Mouse (Mus musculus) forebrain, embryonic 16.5 days (tissue): ENCODE measurements around the gene Rtn4r. TPM values are rescaled to one million over a fixed set of nuclear protein-coding genes. Genes with fewer than 3 reads are reported as not detected.

Source experiments
- ATAC-seq: fragments of 200-750 bp; cut with Nextera tagmentation; 2 replicates; pipeline ENCODE4 v1.8.0; 2017; ENCODE audit warnings: mild to moderate bottlenecking, moderate library complexity
- H3K27ac ChIP-seq: fragments of 300-500 bp; sonication (generic); 2 replicates; pipeline ENCODE4 v1.5.1; 2014; ENCODE audit warnings: low read length, control low read depth
- H3K27me3 ChIP-seq: fragments of 300-500 bp; sonication (generic); replicated peaks from 2 replicates; pipeline ENCODE4 v1.6.1; 2014; ENCODE audit warnings: low read length; ENCODE audit not compliant: control insufficient read depth, insufficient read depth
- H3K36me3 ChIP-seq: fragments of 300-500 bp; sonication (generic); 2 replicates; pipeline ENCODE4 v1.6.1; 2014; ENCODE audit not compliant: control insufficient read depth, insufficient read depth
- H3K4me1 ChIP-seq: fragments of 300-500 bp; sonication (generic); replicated peaks from 2 replicates; pipeline ENCODE4 v1.6.1; 2014; ENCODE audit warnings: low read length; ENCODE audit not compliant: control insufficient read depth, insufficient read depth
- H3K4me2 ChIP-seq: fragments of 300-500 bp; sonication (generic); 2 replicates; pipeline ENCODE4 v1.6.1; 2014; ENCODE audit warnings: mild to moderate bottlenecking, low read length, control low read depth
- H3K4me3 ChIP-seq: fragments of 300-500 bp; sonication (generic); replicated peaks from 2 replicates; pipeline ENCODE4 v1.5.1; 2014; ENCODE audit warnings: mild to moderate bottlenecking, low read length, control low read depth
- H3K9ac ChIP-seq: fragments of 300-500 bp; sonication (generic); replicated peaks from 2 replicates; pipeline ENCODE4 v1.6.1; 2014; ENCODE audit warnings: low read depth, low read length, control low read depth
- H3K9me3 ChIP-seq: fragments of 300-500 bp; sonication (generic); 2 replicates; pipeline ENCODE4 v1.6.1; 2016; ENCODE audit warnings: low read length; ENCODE audit not compliant: control insufficient read depth
- WGBS: fragments of 180-500 bp; shearing (Covaris S2); extraction: QIAGEN DNeasy Blood & Tissue Kit; methylation state at CpG from one replicate; pipeline ENCODE4 v1.1.7; 2014; 5-methylcytosine and 5-hydroxymethylcytosine counted together
- polyA plus RNA-seq: library from polyadenylated mRNA; unstranded; fragments of >200 nt; fragmentation: Nextera tagmentation; extraction: Ambion mirVana; gene quantifications from 2 replicates; pipeline ENCODE4 v1.2.1, GENCODE M21; 2015

The Rtn4r gene
- polyA plus RNA-seq, 1 experiment from 2014 or later: 24.4 TPM

GRCm38 (mm10) chr16:18175817-18176541 lies 48.5 kb downstream of the Rtn4r start:
- Histone ChIP-seq H3K36me3 (no peaks in the 10 kb centered on the region), H3K27ac (no peak overlapping the region), H3K4me1 (peaks cover 5% of the 10 kb centered on the region), H3K4me3 (no peak overlapping the region), H3K9me3 (no peaks in the 10 kb centered on the region), H3K4me2 (no peak overlapping the region), H3K9ac (no peak overlapping the region), H3K27me3 (no peaks in the 10 kb centered on the region)
- WGBS: 70% methylated on average over 6 of the region's 6 CpGs
- ATAC-seq: no peak

- Histone ChIP-seq H3K9ac (no peak overlapping the region), H3K9me3 (no peaks in the 10 kb centered on the region), H3K4me2 (no peak overlapping the region), H3K27ac (no peak overlapping the region), H3K4me3 (no peak overlapping the region), H3K27me3 (no peaks in the 10 kb centered on the region), H3K36me3 (no peaks in the 10 kb centered on the region), H3K4me1 (peaks cover 5% of the 10 kb centered on the region)
- 72% methylated on average over 4 of the region's 4 CpGs for WGBS
- no peak for ATAC-seq
These were observed 49.3 kb downstream of the Rtn4r start for GRCm38 (mm10) chr16:18176758-18177157.

- Histone ChIP-seq H3K4me1 (no peaks in the 10 kb centered on the region; the same call in 1 of the 2 replicates), H3K36me3 (no peaks in the 10 kb centered on the region), H3K9me3 (no peaks in the 10 kb centered on the region), H3K27me3 (no peaks in the 10 kb centered on the region), H3K4me2 (no peak overlapping the region), H3K4me3 (no peak overlapping the region), H3K9ac (no peak overlapping the region), H3K27ac (no peak overlapping the region)
- WGBS: 5% methylated on average over 2 of the region's 2 CpGs
- ATAC-seq: no peak
These were observed 52.1 kb downstream of the Rtn4r start for GRCm38 (mm10) chr16:18179591-18179990.

- H3K27me3 ChIP-seq: no peaks in the 10 kb centered on the region
- no peak overlapping the region for H3K4me2 ChIP-seq
- 63% methylated on average over 10 of the region's 10 CpGs for WGBS
- H3K36me3 ChIP-seq: no peaks in the 10 kb centered on the region
- no peak overlapping the region; the same call in 1 of the 2 replicates for H3K9ac ChIP-seq
- no peak overlapping the region for H3K4me3 ChIP-seq
- no peak for ATAC-seq
- no peaks in the 10 kb centered on the region for H3K9me3 ChIP-seq
- H3K4me1 ChIP-seq: no peaks in the 10 kb centered on the region
- no peak overlapping the region for H3K27ac ChIP-seq
These were observed 54.0 kb downstream of the Rtn4r start for GRCm38 (mm10) chr16:18181398-18181797.

GRCm38 (mm10) chr16:18182766-18183165 lies 55.3 kb downstream of the Rtn4r start:
- Histone ChIP-seq H3K4me1 (no peaks in the 10 kb centered on the region), H3K4me2 (no peak overlapping the region), H3K9ac (no peak overlapping the region), H3K9me3 (no peaks in the 10 kb centered on the region), H3K27ac (no peak overlapping the region), H3K27me3 (no peaks in the 10 kb centered on the region), H3K4me3 (no peak overlapping the region), H3K36me3 (no peaks in the 10 kb centered on the region)
- WGBS: 77% methylated on average over 8 of the region's 8 CpGs
- no peak for ATAC-seq

- WGBS: 86% methylated on average over 8 of the region's 8 CpGs
- ATAC-seq: no peak
- no peak overlapping the region for H3K4me3 ChIP-seq
- H3K4me1 ChIP-seq: no peaks in the 10 kb centered on the region
- H3K9ac ChIP-seq: no peak overlapping the region
- H3K4me2 ChIP-seq: no peak overlapping the region
- H3K36me3 ChIP-seq: no peaks in the 10 kb centered on the region
- no peak overlapping the region for H3K27ac ChIP-seq
- H3K27me3 ChIP-seq: no peaks in the 10 kb centered on the region
- no peaks in the 10 kb centered on the region for H3K9me3 ChIP-seq
These were observed 58.4 kb downstream of the Rtn4r start for GRCm38 (mm10) chr16:18185715-18186449.

GRCm38 (mm10) chr16:18186798-18187197 lies 59.4 kb downstream of the Rtn4r start:
- H3K27ac ChIP-seq: no peak overlapping the region
- WGBS: 88% methylated on average over 4 of the region's 4 CpGs
- no peak overlapping the region for H3K4me3 ChIP-seq
- H3K4me2 ChIP-seq: no peak overlapping the region
- no peaks in the 10 kb centered on the region for H3K9me3 ChIP-seq
- H3K9ac ChIP-seq: no peak overlapping the region
- no peaks in the 10 kb centered on the region for H3K4me1 ChIP-seq
- H3K36me3 ChIP-seq: no peaks in the 10 kb centered on the region
- ATAC-seq: no peak
- H3K27me3 ChIP-seq: no peaks in the 10 kb centered on the region

GRCm38 (mm10) chr16:18187221-18187620 lies 59.8 kb downstream of the Rtn4r start:
- Histone ChIP-seq H3K27ac (no peak overlapping the region), H3K4me2 (no peak overlapping the region), H3K27me3 (no peaks in the 10 kb centered on the region), H3K4me3 (no peak overlapping the region), H3K36me3 (no peaks in the 10 kb centered on the region), H3K9me3 (no peaks in the 10 kb centered on the region), H3K4me1 (no peaks in the 10 kb centered on the region), H3K9ac (no peak overlapping the region)
- no peak for ATAC-seq
- whole genome bisulfite sequencing: 90% methylated on average over 3 of the region's 3 CpGs

GRCm38 (mm10) chr16:18191006-18191405 lies 63.6 kb downstream of the Rtn4r start:
- WGBS: 78% methylated on average over 2 of the region's 2 CpGs
- no peak for ATAC-seq
- Histone ChIP-seq H3K36me3 (no peaks in the 10 kb centered on the region), H3K27me3 (no peaks in the 10 kb centered on the region), H3K4me1 (peaks cover 16% of the 10 kb centered on the region), H3K4me3 (no peak overlapping the region), H3K9me3 (no peaks in the 10 kb centered on the region), H3K4me2 (no peak overlapping the region), H3K27ac (no peak overlapping the region), H3K9ac (no peak overlapping the region)
